Mouse (Mus musculus) cerebellum, postnatal 25 days (tissue): Measurements from ENCODE around the gene Gm14085.
A peak's percentile ranks its signal among the peaks of the same experiment; 100 is the strongest.
"Not testable (repeated sequence)": the region's sequence is repeated elsewhere in the genome, so short reads cannot be mapped to it uniquely, and the experiment has no call there.

Experiments used
- DNase-seq, 2 experiments: peaks; one replicate each; pipeline ENCODE4 v3.0.0; 2021; ENCODE audit warnings: mixed read lengths in 2 of 2

The Gm14085 gene

DNA sequence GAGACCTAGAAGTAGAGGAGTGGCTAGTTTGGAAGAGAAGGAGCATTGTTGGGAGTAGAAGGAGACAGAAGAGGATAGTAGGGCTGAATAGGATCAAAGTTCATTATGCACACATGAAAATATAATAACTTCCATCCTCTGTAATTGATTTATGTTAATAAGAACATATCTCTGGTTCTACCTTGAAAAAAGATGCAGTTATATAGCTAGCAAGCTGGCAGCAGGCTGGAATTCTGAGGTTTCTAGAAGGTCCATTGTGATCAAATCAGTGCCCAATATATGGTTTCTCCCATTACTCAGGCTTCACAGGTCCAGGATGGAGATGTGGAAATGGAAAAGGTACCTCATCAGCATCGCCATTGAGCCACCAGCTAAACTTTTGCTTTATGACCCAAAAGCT, at the start of gene Gm14085:
Gm14085 (plus strand) TSS at position 301 of the 400 bp plus-strand sequence.
- DNase-seq: no peak

DNA sequence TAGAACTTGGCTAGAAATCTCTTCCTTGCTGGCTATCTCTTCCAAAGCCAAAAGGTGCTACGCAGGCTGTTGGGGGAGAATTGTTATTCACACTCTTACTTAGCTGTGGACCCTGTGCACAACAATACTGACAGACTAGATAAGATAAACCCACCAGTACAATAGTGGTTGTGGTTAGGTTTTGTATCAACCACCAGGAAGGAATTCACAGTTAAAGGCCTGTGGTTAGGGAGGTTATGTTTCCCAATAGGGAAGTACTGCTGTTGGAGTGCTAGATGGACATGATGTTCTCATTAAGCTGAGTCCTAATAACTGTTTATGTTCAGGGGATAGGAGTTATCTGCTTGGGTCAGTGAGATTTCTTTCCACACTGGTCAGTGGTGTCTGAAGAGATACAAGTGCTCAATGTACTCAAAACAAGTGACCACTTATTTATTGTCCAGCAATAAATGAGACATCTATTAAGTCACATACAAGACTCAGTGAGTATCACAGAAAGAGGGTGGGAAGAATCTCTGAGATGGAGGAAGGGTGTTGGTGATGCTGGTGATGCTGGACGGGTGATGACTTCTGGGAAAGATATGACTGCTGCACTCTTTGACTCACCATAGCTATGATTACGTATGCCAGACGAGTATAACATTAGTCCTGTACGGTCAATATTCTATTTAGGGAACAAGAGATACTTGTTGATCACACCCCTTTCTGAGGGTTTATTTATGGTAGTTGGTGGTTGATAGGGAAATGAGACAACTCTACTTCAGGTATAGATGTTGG, 45.8 kb upstream of the Gm14085 start:
- DNase-seq: not testable (repeated sequence)

DNA sequence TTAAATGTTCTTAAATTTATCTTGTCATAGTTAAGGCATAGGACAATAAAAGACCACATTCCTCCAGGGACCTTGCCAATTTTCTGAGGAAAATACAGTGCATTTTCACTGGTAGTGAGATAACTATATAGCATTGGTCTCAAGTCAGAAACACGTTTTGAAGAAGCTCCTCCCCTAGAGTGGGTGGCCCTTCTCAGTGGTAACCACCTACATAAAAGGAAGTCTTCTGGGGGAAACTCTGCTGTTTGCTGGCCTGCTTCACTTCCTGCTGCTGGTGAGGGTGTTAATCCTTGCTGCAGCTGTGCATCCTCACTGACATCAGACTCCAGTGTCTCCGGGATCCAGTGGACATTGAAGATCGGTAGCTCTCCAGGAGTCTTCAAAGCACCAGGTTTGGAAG, 44.2 kb upstream of the Gm14085 start:
- DNase-seq: not testable (repeated sequence)

DNA sequence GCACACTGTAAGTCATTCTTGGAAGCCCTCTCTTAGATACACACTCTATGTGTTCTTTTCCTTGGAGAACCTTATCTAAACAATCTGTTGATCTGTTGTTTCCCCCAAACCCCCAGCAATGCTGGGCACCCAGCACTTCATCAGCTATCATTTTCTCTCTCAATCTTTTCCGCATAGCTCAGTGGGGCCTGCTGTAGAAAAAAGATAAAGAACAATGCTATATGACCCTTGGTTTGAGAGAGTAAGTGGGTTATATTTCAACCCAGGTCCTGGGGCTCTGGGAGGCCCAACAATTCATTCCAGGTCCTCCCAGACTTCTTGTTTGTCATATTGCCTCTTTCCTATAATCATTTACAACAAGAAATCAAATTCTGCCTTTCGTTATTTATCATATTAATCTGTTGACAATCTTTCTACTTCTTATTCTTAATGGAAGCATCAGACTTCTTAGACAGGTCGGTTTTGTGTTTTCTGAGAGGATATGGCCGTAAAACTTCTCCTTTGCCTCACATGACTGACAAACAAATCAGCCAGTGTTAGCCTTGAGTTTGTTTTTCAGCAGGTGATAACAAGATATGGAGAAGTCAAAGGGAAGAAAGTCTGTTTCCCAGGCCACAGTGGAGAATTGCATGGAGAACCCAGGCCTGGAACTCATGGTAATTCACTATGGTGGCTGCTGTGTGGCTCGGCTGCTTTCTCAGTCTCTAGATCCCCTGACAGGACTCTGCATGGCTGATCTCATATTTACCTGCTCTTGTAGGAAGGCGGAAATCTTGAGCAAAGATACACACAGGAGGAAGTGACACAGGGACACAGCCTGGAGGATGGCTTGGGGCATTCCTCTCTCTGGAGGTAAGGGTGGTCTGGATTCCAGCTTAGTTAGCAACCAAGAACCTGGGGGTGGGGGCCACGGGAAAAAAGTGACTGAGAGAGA, 43.5 kb upstream of the Gm14085 start:
- no peak for DNase-seq

DNA sequence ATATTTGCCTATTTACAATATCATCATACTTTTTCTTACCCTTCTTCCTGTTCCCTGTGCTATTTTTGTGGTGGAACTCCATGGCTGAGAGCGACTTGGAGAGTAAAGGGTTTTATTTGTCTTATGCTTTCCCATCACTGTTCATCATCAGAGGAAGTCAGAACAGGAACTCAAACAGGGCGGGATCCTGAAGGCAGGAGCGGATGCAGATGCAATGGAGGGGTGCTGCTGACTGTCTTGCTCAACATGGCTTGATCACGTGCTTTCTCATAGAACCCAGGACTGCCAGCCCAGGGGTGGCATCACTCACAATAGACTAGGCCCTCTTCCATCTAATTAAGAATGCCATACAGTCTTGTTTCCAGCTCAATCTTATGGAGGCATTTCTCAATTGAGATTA, 34.4 kb upstream of the Gm14085 start:
- no peak for DNase-seq

DNA sequence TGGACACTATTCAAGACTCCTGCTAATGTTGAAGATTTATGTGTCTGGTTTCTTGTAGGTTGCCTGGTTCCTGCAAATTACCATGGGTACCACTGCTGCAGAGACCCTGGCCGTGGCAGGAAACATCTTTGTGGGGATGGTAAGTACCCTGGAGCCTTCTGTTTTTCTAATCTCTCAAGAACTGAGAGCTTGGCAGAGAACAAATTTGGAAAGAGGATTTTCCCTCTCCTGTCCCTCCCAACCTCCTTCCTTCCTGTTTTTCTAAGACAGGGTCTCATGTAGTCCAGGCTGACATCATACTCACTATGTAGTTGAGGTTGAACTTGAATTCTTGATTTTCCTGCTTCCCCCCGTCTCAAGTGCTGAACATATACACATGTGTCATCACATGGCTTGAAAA, 32.3 kb upstream of the Gm14085 start:
- DNase-seq: no peak

DNA sequence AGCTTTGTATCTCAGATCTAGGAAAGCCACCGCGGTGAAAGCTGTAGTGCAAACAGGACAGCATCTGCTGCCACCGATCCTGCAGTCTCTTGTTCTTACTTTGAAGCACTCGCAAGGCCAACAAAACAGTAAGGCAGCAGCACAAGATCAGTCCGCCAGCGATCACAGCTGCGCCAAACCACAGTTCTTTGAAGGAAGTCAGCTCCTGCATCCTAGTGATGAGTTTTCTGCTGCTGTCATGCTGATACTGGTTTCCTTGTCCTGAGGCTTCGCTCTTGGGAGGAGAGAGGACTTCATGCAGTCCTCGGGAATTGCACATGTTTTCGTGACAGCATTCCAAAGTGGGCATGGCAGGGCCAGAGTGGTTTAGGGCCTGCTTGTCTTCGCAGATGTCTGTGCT, 17.8 kb upstream of the Gm14085 start:
- DNase-seq: no peak

DNA sequence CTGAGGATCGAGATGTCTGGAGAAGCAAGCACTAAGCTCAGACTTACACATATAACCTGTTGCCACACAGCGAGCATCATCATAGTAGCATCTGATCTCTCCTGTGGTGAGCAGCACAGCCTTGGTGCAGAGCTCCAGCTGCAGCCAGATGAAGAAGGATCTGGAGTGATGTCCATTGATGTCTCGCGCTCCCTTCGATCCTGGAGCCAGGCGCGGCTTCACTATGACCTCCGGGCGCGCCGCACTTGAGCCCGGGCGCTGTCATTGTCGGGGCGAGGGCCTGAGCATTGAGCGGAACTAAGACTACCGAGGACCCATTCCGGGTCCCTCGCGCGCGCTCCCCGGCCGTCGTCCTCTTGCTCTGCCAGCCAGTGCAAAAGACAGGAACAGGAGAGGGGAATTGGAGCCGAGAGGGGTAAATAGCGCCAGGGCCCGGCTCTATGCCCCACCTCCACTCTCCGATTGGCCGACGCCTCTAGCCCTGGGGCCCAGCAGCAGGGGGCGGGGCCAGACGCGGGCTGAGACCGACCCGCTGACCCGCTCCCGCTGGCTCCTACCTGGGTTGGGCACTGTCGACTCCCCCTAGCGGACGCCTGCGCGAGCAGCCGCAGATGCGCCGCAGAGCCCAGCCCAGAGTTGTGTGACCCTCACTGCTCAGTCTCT, 17.3 kb upstream of the Gm14085 start:
- DNase-seq: peak; percentile 93 to 96

DNA sequence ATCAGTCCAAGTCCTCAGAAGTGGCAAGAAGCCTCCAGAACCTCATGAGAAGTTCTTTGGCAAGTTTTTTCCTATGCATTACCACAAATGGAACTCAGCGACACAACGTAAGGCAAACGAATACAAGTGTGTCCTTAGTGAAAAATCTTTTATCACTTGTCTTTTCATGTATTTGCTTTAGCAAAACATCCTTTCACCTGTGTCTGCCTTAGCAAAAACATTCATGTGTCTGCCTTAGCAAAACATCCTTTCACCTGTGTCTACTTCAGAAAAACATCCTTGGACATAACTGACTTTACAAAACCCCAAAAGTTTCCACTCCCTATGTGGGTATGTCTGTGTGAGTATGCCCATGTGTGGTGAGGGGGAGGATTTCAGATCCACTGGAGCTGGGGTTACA, 15.5 kb upstream of the Gm14085 start:
- no peak for DNase-seq

DNA sequence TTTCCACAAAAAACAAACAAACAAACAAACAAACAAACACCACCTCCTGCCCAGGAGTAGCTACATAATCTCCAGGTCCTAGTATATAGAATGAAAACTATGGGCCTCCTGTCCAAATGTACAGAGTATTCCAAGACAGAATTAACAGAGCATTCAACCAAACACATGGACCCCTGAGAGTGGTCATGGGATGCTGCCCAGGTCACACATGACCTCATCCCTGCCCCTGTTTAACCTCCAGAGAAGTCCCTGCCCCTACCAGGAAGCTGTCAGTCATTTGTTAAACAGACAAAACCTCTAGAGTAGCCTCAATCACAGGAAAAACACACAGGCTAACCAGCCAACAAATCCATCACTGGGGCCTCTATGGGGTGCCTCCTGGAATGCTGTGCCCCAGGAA, 8.2 kb upstream of the Gm14085 start:
- no peak for DNase-seq

DNA sequence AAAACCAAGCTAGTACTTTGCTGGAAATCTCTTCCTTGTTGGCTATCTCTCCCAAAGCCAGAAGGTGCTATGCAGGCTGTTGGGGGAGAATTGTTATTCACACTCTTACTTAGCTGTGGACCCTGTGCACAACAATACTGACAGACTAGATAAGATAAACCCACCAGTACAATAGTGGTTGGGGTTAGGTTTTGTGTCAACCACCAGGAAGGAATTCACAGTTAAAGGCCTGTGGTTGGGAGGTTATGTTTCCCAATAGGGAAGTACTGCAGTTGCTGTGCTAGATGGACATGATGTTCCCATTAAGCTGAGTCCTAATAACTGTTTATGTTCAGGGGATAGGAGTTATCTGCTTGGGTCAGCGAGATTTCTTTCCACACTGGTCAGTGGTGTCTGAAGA, 954 bp upstream of the Gm14085 start:
- DNase-seq: not testable (repeated sequence)

DNA sequence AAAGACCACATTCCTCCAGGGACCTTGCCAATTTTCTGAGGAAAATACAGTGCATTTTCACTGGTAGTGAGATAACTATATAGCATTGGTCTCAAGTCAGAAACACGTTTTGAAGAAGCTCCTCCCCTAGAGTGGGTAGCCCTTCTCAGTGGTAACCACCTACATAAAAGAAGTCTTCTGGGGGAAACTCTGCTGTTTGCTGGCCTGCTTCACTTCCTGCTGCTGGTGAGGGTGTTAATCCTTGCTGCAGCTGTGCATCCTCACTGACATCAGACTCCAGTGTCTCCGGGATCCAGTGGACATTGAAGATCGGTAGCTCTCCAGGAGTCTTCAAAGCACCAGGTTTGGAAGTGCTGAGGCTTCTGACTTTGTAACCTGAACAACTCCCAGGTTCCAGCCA, 913 bp downstream of the Gm14085 start:
- DNase-seq: not testable (repeated sequence)

DNA sequence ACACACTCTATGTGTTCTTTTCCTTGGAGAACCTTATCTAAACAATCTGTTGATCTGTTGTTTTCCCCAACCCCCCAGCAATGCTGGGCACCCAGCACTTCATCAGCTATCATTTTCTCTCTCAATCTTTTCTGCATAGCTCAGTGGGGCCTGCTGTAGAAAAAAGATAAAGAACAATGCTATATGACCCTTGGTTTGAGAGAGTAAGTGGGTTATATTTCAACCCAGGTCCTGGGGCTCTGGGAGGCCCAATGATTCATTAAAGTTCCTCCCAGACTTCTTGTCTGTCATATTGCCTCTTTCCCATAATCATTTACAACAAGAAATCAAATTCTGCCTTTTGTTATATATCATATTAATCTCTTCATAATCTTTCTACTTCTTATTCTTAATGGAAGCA, 1.4 kb downstream of the Gm14085 start:
- DNase-seq: not testable (repeated sequence)

DNA sequence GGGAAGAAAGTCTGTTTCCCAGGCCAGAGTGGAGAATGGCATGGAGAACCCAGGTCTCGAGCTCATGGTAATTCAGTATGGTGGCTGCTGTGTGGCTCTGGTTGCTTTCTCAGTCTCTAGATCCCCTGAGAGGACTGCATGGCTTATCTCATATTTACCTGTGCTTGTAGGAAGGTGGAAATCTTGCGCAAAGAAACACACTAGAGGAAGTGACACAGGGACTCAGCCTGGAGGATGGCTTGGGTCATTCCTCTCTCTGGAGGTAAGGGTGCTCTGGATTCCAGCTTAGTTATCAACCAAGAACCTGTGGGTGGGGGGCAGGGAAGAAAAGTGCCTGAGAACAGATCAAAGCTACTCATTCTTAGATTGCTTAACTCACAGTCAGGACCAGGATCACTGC, 1.9 kb downstream of the Gm14085 start:
- DNase-seq: no peak

DNA sequence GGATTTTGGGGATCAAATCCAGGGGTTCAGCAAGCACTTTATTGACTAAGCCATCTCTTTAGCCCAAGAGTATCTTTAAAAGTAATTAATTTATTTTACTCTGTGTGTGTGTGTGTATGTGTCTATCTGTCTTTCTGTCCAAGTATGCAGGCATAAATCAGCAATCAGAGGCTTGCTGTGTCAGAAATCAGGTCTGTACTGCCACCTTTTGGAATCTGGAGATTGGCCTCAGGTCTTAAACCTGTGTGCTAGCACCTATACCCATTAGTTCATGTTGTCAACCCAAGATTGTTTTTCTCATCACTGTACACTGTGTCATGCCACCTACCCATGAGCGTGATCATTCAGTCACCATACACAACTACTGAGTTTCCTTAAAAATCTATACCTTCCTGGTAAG, 45.0 kb downstream of the Gm14085 start:
- not testable (repeated sequence) for DNase-seq

DNA sequence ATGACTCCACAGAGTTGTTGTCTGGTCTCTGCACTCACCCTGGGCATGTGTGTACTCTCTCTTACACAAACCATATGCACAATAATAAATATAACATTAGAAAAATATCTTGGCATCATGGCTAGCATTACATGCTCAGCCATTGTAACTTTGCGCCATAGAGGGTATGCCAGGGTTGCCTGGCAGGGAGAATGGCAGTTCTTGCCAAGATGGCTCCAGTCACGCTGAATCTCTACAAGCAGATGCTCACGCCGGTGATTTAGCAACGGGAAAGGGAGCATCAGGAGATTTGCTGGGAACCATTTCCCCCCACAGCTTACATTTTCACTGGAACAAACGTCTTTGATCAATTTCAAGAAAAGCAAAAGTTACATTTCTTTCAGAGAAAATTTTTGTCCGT, 46.5 kb downstream of the Gm14085 start:
- peak; percentile 36 to 59 for DNase-seq

DNA sequence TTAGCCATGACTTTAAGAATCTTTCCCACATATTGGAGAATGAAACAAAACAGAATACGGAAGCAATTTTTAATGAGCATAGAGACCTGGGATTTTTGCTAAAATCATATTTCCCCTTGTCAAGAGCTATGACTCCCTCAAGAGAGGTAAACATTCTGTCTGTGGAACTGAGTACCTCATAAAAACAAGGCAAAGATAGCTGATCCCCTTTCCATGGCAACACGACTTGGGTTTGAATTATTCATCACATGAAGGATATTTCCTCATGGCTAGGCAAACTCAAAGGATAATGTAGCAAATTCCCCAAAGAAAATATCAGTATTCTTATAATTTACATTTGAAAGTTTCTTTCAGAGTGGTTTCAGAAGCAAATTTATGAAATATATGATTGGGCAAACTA, 47.0 kb downstream of the Gm14085 start:
- DNase-seq: no peak

DNA sequence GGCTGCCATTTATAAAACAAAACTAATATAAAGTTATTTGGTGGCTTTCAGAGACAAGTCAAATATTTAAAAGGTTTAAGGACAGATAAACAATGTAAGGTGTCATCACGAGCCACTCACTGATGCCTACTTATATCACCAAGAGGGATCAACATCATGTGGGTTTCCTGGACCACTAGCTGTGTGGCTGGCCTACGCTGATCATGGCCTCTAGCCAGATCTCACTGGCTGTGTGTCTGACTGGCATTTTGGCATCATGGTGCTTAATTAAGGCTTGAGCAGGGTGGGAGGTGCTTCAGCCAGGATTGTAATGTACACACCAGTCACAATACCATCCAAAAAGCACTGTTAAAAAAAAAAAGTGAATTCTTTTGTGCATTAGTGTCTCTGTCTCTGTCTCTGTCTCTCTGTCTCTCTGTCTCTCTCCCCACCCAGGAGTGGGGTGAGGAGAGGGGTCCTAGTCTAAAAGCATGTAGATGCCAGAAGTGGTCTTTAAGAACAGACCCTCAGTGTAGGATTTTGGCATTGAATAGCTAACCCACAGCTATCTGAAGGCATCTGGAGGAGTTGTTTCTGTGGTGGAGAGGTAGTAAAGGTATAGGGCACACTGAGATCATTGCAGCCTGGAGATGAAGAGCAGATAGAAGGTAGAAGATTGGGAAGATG, 47.5 kb downstream of the Gm14085 start:
- DNase-seq: peak; percentile 8 to 27

DNA sequence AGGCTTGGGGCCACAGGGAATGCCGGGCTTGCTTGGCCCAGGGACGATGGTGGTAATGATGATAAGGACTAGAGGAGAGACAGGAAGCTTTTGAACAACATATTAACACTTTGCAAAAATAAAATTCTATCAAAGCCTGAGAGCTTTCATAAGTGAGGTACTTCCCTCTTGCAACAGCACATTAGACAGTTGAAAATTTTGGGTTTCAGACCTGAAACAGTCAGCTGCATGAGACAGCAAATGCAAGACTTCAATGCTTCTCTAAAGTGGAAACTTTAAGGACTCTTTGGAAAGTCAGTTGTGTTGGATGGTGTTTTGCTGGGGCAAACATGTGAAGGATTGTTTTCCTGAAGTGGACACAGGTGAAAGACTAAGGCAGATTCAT, 48.1 kb downstream of the Gm14085 start:
- no peak for DNase-seq

DNA sequence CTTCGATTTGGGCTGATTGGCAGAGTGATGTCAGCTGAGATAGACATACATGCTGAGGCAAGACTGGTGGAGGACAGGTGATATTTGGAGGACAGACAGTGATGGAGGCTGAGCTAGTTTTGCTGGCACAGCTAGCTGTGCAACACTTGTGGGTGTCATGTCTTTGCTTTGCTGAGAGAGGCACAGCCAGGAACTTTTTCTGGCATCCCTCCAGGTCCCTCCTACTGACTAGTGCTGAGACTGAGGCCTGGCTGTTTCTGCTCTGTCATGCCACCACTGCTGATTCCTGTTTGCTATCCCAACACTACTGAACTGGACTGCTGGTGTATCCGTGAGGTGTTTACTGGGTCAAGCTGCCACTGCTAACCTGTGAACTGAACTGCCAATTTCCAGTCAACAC, 48.6 kb downstream of the Gm14085 start:
- peak in 1 of 2 experiments; percentile 11 for DNase-seq

DNA sequence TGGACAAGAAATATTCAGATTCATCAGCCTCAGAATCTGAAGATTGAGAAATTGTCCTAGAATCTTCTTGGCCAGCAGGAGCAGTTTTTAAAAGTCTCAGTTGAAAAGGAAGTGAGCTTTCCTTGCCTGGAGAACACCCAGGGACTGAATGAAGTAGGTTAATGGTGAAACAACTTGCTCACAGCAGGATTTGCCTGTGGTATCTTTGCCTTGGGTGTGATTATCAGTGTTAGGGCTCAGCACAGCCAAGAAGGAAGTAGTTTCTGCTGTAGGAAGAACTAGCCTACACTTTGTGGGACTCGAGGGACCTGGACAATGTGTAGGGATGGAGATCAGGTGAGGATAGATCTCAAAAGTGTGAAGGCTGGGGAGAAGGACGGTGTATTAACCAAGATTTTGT, 49.9 kb downstream of the Gm14085 start:
- DNase-seq: no peak

DNA sequence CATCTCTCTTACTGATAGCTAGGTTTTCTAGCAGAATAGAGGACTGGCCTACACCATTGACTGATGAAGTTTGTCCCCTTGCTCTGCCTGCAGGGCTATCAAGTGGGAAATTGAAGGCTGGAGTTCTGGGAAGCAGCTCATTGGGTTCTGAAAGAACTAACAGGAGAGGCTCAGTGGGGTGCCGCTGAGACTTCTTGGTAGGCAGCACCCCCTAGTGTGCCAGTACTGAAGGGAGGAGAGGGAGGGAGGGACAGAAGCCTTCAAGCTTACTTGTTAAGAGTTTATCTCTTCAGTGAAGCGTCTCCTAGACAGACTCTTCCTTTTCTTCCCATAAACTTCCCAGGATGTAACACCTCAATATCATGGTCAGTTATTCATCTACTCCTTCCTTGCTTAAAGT, 73.6 kb downstream of the Gm14085 start:
- DNase-seq: peak in 1 of 2 experiments; percentile 41

DNA sequence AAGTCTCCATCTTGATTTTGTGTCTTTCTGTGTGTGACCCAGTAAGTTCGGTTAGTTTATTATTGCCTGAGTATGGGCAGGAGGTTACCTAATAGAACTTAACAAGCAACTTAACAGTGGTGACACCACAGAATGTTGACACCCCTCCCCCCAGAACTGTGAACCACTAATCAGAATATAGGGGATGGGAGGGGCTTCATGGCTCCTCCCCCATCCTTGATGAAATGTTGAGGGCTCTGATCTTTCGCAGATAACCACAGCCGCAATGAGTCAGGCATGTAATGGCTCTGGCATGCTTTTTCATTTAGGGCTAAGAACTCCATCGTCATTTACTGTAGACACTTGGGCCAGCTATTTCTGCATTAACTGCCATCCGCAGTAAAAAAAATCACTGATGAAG, 76.5 kb downstream of the Gm14085 start:
- no peak for DNase-seq
